Mouse (Mus musculus) bone marrow, adult 2 months (tissue): ENCODE results near the gene Slco1c1.

ENCODE experiments used
- CTCF ChIP-seq: fragments of 200-500 bp; IDR thresholded peaks from 2 replicates; pipeline ENCODE4 v1.5.1; 2011; ENCODE audit warnings: low read length, control low read depth; ENCODE audit not compliant: control insufficient read depth, insufficient read depth
- POLR2A ChIP-seq: fragments of 200-500 bp; IDR thresholded peaks from 2 replicates; pipeline ENCODE4 v1.6.1; 2011; ENCODE audit warnings: low read depth, mild to moderate bottlenecking, control low read depth, low read length, borderline replicate concordance; ENCODE audit not compliant: control insufficient read depth

DNA sequence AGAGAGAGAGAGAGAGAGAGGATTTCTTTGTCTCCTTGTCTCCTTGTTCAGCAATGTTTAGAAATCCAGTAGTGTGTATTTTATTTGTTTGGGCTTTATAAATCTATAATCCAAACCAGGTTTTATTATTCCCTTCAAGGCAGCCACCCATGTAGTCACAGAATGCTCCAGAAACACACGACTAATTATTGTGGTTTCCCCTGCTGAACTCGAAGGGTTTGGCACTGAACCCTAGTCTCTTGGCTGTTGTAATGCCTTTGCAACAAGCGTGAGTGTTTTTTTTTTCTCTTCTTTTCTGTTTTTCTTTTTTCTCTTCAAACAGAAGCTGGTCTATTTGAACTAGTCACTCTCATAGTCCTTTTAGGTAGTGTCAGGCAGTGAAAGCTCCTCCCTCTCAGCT, 49.5 kb upstream of the Slco1c1 start:
- TF ChIP-seq CTCF (no peak), POLR2A (no peak)
